Mouse (Mus musculus): ENCODE data around the gene Baiap2.

DNA sequence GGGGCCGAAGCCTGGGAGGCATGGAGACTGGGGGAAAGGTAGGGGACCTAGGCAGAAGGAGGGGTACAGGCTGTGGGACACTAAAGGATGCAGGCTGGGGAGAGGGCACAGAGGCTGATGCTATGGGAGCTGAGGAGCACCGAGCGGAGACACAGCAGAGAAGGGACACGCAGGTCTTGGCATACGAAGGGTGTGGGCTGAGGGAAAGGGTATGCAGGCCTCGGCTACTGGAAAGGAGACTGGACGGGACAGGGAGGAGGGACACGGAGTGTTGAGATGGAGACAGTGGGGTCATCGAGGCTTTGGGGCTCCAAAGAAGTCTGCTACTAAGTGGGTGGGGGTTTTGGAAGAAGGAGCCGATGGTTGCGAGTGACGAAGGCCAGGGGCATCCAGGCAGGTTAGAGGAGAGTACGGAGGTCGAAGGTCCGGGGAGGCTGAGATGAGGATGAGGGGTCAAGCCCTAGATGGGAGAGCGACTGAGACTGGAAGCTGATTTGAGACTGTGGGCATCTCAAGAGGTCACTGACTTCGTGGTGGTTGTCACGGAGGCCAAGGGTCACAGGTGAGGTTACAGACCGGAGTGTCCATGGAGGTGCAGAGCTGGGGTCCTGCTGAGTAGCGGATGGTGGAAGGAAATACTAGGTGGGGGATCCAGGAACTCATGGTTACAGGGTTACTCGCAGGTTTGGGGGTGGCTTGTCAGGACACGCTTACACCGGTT is 105.1 kb downstream of the Baiap2 start:
- TF ChIP-seq CTCF (IDR thresholded peaks at IDR 0.05; ENCODE audit: low read depth, low read length) (no peak), POLR2A (IDR thresholded peaks at IDR 0.05; ENCODE audit: extremely low read depth, insufficient read depth, low read length) (no peak)
